Mouse (Mus musculus) kidney, adult 9 months (tissue): ENCODE results near the gene Ten1.
A peak's percentile ranks its signal among the peaks of the same experiment; 100 is the strongest.

ENCODE experiments used
- DNase-seq: peaks from one replicate; pipeline ENCODE4 v3.0.0; 2022

Ten1 gene

GRCm38 (mm10) chr11:116197584-116197906 is 1.1 kb upstream of the Ten1 start:
- DNase-seq: no peak

- DNase-seq: no peak
Measured at GRCm38 (mm10) chr11:116198132-116198531, 523 bp upstream of the Ten1 start.

- peak; percentile 67 for DNase-seq
Measured at GRCm38 (mm10) chr11:116201151-116201550, 2.5 kb downstream of the Ten1 start.

- DNase-seq: no peak
Measured at GRCm38 (mm10) chr11:116203150-116203549, 4.5 kb downstream of the Ten1 start.

- DNase-seq: no peak
Measured at GRCm38 (mm10) chr11:116206678-116207077, 8.0 kb downstream of the Ten1 start.

GRCm38 (mm10) chr11:116208660-116209059 is 10.0 kb downstream of the Ten1 start:
- DNase-seq: no peak

GRCm38 (mm10) chr11:116209257-116209656 is 10.6 kb downstream of the Ten1 start:
- peak; percentile 88 for DNase-seq

GRCm38 (mm10) chr11:116210696-116211095 is 12.0 kb downstream of the Ten1 start:
- peak; percentile 81 for DNase-seq

- DNase-seq: no peak
Measured at GRCm38 (mm10) chr11:116212847-116213246, 14.2 kb downstream of the Ten1 start.

GRCm38 (mm10) chr11:116213877-116214510 is 15.3 kb downstream of the Ten1 start:
- DNase-seq: no peak

GRCm38 (mm10) chr11:116215181-116215580 is 16.5 kb downstream of the Ten1 start:
- DNase-seq: no peak

- no peak for DNase-seq
Measured at GRCm38 (mm10) chr11:116215991-116216390, 17.3 kb downstream of the Ten1 start.

GRCm38 (mm10) chr11:116216549-116216948 is 17.9 kb downstream of the Ten1 start:
- DNase-seq: no peak

GRCm38 (mm10) chr11:116218263-116218662 is 19.6 kb downstream of the Ten1 start:
- DNase-seq: peak; percentile 89

GRCm38 (mm10) chr11:116218737-116219400 is 20.2 kb downstream of the Ten1 start:
- DNase-seq: peak; percentile 95

- DNase-seq: peak; percentile 83
Measured at GRCm38 (mm10) chr11:116219885-116220284, 21.2 kb downstream of the Ten1 start.

GRCm38 (mm10) chr11:116221931-116222739 is 23.5 kb downstream of the Ten1 start:
- no peak for DNase-seq

- no peak for DNase-seq
Measured at GRCm38 (mm10) chr11:116222740-116223059, 24.0 kb downstream of the Ten1 start.

GRCm38 (mm10) chr11:116226414-116226813 is 27.8 kb downstream of the Ten1 start:
- DNase-seq: peak; percentile 91

- DNase-seq: no peak
Measured at GRCm38 (mm10) chr11:116228699-116229098, 30.0 kb downstream of the Ten1 start.

- DNase-seq: no peak
Measured at GRCm38 (mm10) chr11:116232427-116232826, 33.8 kb downstream of the Ten1 start.

GRCm38 (mm10) chr11:116234901-116235300 is 36.2 kb downstream of the Ten1 start:
- no peak for DNase-seq

GRCm38 (mm10) chr11:116237742-116238395 is 39.2 kb downstream of the Ten1 start, which contains the start of gene Evpl:
TSS of gene Evpl (minus strand) at chr11:116238077.
- DNase-seq: peak; percentile 98
